ENCODE assay signal across 8 mouse cellular contexts in genomic region chr10:68723568-68724360, GRCm38 (mm10). TPM values are rescaled to one million over a fixed set of nuclear protein-coding genes. Genes with fewer than 3 reads are reported as not detected.
DNase-seq lines count a peak whose midpoint lies in the region; ATAC-seq and TF ChIP-seq lines count a peak whose summit lies in the region.

TSS of gene Tmem26 (plus strand) at chr10:68723646.

- ATAC-seq in heart, embryonic 11.5 days (replicated peaks; ENCODE audit: insufficient number of reproducible peaks, low FRiP score, low TSS enrichment), result peak; percentile 68
- peak; percentile 82 for ATAC-seq in kidney, embryonic 14.5 days (ENCODE audit: low FRiP score, low TSS enrichment)

- peak within 1 kb of the TSS; percentile 56 for H3K4me3 ChIP-seq in heart, embryonic 11.5 days (ENCODE audit: low read depth, low read length)
- H3K4me3 ChIP-seq in kidney, embryonic 14.5 days (ENCODE audit: low read length), result peak within 1 kb of the TSS; percentile 52
- peak within 1 kb of the TSS; percentile 55 for H3K4me3 ChIP-seq in small intestine, adult 2 months (ENCODE audit: low read depth, low read length)

- H3K9ac ChIP-seq in heart, embryonic 11.5 days (ENCODE audit: low read depth, low read length), result peak within 1 kb of the TSS; percentile 65; the same call in 1 of the 2 replicates
- H3K9ac ChIP-seq in kidney, embryonic 14.5 days (ENCODE audit: low read depth, low read length), result peak within 1 kb of the TSS; percentile 58

- no peak for TF ChIP-seq CTCF in small intestine, adult 2 months (IDR thresholded peaks at IDR 0.05; ENCODE audit: extremely low read depth, insufficient read length, insufficient replicate concordance, low read depth, low read length)

- peaks cover 6% of the 10 kb centered on the region; the same call in 1 of the 2 replicates for H3K27me3 ChIP-seq in heart, embryonic 11.5 days (ENCODE audit: control insufficient read depth, insufficient read depth, low read length)
- no peaks in the 10 kb centered on the region for H3K27me3 ChIP-seq in kidney, embryonic 14.5 days (ENCODE audit: control insufficient read depth, insufficient read depth, low read length)
- H3K27me3 ChIP-seq in small intestine, adult 2 months (ENCODE audit: control insufficient read depth, insufficient read depth, low read length), result no peaks in the 10 kb centered on the region; the same call in 1 of the 2 replicates

- TF ChIP-seq POLR2A in small intestine, adult 2 months (IDR thresholded peaks at IDR 0.05; ENCODE audit: low read depth, low read length), result no peak

- H3K4me2 ChIP-seq in heart, embryonic 11.5 days, result peak within 1 kb of the TSS; percentile 91
- peak within 1 kb of the TSS; percentile 79 for H3K4me2 ChIP-seq in kidney, embryonic 14.5 days (replicated peaks; ENCODE audit: low read depth, low read length)

- DNase-seq in cerebellum, postnatal 10 days, result peak; percentile 16 to 18
- no peak for DNase-seq in cerebellum, adult 8-10 months
- DNase-seq in embryo, embryonic 10.5 days (ENCODE audit: low spot score), result peak; percentile 69
- DNase-seq in lung, postnatal 14 days, result peak; percentile 41
- no peak for DNase-seq in layer of hippocampus, adult 9-11 months

- no peaks in the 10 kb centered on the region; the same call in 1 of the 2 replicates for H3K4me1 ChIP-seq in heart, embryonic 11.5 days (ENCODE audit: control insufficient read depth, insufficient read depth, low read length)
- peaks cover 7% of the 10 kb centered on the region for H3K4me1 ChIP-seq in kidney, embryonic 14.5 days (ENCODE audit: control insufficient read depth, insufficient read depth, low read length)
- H3K4me1 ChIP-seq in small intestine, adult 2 months (ENCODE audit: control insufficient read depth, insufficient read depth, insufficient read length, low read length), result peaks cover 5% of the 10 kb centered on the region; the same call in 1 of the 2 replicates

- no peaks in the 10 kb centered on the region for H3K9me3 ChIP-seq in heart, embryonic 11.5 days (replicated peaks; ENCODE audit: control insufficient read depth, low read length)
- no peaks in the 10 kb centered on the region for H3K9me3 ChIP-seq in kidney, embryonic 14.5 days (ENCODE audit: control insufficient read depth, low read length)

- no peaks in the 10 kb centered on the region for H3K36me3 ChIP-seq in heart, embryonic 11.5 days (ENCODE audit: control insufficient read depth, insufficient read depth, low read length)
- H3K36me3 ChIP-seq in kidney, embryonic 14.5 days (ENCODE audit: control insufficient read depth, insufficient read depth, low read length), result no peaks in the 10 kb centered on the region
- H3K36me3 ChIP-seq in small intestine, adult 2 months (ENCODE audit: control insufficient read depth, insufficient read depth, low read length), result no peaks in the 10 kb centered on the region

- H3K27ac ChIP-seq in heart, embryonic 11.5 days (ENCODE audit: low read depth, low read length), result no peak within 1 kb of the TSS
- H3K27ac ChIP-seq in kidney, embryonic 14.5 days (ENCODE audit: low read depth, low read length), result no peak within 1 kb of the TSS
- no peak within 1 kb of the TSS for H3K27ac ChIP-seq in small intestine, adult 2 months (ENCODE audit: insufficient read depth, low read depth, low read length)

- WGBS in heart, embryonic 11.5 days (ENCODE audit: insufficient replicate concordance), result 1% methylated on average over 32 of the region's 32 CpGs
- WGBS in kidney, embryonic 14.5 days, result under 1% methylated on average over 32 of the region's 32 CpGs
- 3% methylated on average over 32 of the region's 32 CpGs for WGBS in small intestine, adult 2 months

RNA-seq across cellular contexts. Expression of gene Tmem26, which starts in this region (rescaled TPM):
- 3.9 and 4.3 TPM in 2 replicates for polyA plus RNA-seq in heart, embryonic 11.5 days (2014; fragmentation: Nextera tagmentation; extraction: Ambion mirVana)
- polyA plus RNA-seq in kidney, embryonic 14.5 days (2014; fragmentation: Nextera tagmentation; extraction: Ambion mirVana), result 3.2 and 6.4 TPM in 2 replicates
- 0.13 and 0.18 TPM in 2 replicates for polyA plus RNA-seq in small intestine, adult 2 months (2012; rRNA removed)

Comparison
In these comparisons a context has a peak if more than half of its experiments do, and no peak if none do; other contexts are left out.
1. DNase-seq: peak in cerebellum, postnatal 10 days (2 of 2), embryo, embryonic 10.5 days (single experiment) and lung, postnatal 14 days (single experiment); none in cerebellum, adult 8-10 months (single experiment) and layer of hippocampus, adult 9-11 months (single experiment).
2. Peak in every context shown above with its lines, with median percentiles within 50 percentile points of each other: H3K4me3 ChIP-seq.